In genomic region chr10:77028782-77029296, GRCm38 (mm10) we compare ENCODE assay signal across 15 mouse cellular contexts.
"Had no signal": no experiment of that assay in that cellular context is flagged by ENCODE, and none has a peak within 500 bp of the region (broad histone marks: within the 10 kb centered on the region; RNA-seq: fewer than 3 reads in every experiment).

No protein-coding gene starts in this region.

- H3K4me3 ChIP-seq: hindbrain, embryonic 15.5 days; layer of hippocampus, adult 2 months; left cerebral cortex, adult 2 months; liver, embryonic 13.5 days; midbrain, embryonic 12.5 days; midbrain, embryonic 15.5 days; myocyte had no signal

- H3K27ac ChIP-seq: hindbrain, embryonic 15.5 days; layer of hippocampus, adult 2 months; left cerebral cortex, adult 2 months; liver, embryonic 13.5 days; midbrain, embryonic 12.5 days; midbrain, embryonic 15.5 days; stomach, postnatal 0 days had no signal

- H3K9ac ChIP-seq: hindbrain, embryonic 15.5 days; liver, embryonic 13.5 days; midbrain, embryonic 12.5 days; midbrain, embryonic 15.5 days had no signal

- H3K36me3 ChIP-seq: hindbrain, embryonic 15.5 days; liver, embryonic 13.5 days; midbrain, embryonic 12.5 days; midbrain, embryonic 15.5 days had no signal

- H3K9me3 ChIP-seq: hindbrain, embryonic 15.5 days; liver, embryonic 13.5 days; midbrain, embryonic 12.5 days; midbrain, embryonic 15.5 days had no signal

- H3K27me3 ChIP-seq: hindbrain, embryonic 15.5 days had no signal

- DNase-seq: layer of hippocampus, postnatal 36 days; liver, embryonic 13.5 days; lung, adult 2 months; lung, postnatal 14 days; lung, postnatal 4 days; thymus, adult 2 months; thymus, postnatal 14 days; thymus, postnatal 4 days had no signal

- ATAC-seq: midbrain, embryonic 15.5 days had no signal

- H3K4me2 ChIP-seq: hindbrain, embryonic 15.5 days; liver, embryonic 13.5 days; midbrain, embryonic 12.5 days; midbrain, embryonic 15.5 days had no signal
